Comparison of ENCODE assay signal across 33 mouse cellular contexts in genomic region chr2:96853797-96854196, GRCm38 (mm10).
"Had no signal": no experiment of that assay in that cellular context is flagged by ENCODE, and none has a peak within 500 bp of the region (broad histone marks: within the 10 kb centered on the region; RNA-seq: fewer than 3 reads in every experiment).

No protein-coding gene starts in this region.

- H3K27ac ChIP-seq: heart, embryonic 13.5 days; heart, embryonic 15.5 days; hindbrain, embryonic 10.5 days; hindbrain, embryonic 12.5 days; hindbrain, embryonic 13.5 days; hindbrain, embryonic 14.5 days; hindbrain, embryonic 15.5 days; hindbrain, postnatal 0 days; intestine, embryonic 15.5 days; kidney, embryonic 15.5 days; kidney, postnatal 0 days; layer of hippocampus, adult 2 months had no signal

- DNase-seq: heart, postnatal 10 days; heart, postnatal 14 days; heart, postnatal 36 days; heart, postnatal 4 days; kidney, adult 11 months; kidney, adult 18-20 months; kidney, adult 2 months; kidney, adult 8-10 months; kidney, adult 9 months; kidney, postnatal 10 days; kidney, postnatal 14 days; kidney, postnatal 25 days; kidney, postnatal 36 days; kidney, postnatal 4 days; layer of hippocampus, adult 9-11 months; layer of hippocampus, postnatal 36 days had no signal

- ATAC-seq: hindbrain, embryonic 16.5 days; hindbrain, postnatal 0 days; inflammation-experienced regulatory T-cells, adult 6 months; intestine, embryonic 15.5 days; intestine, embryonic 16.5 days; intestine, postnatal 0 days had no signal

- H3K4me3 ChIP-seq: heart, embryonic 12.5 days; heart, embryonic 13.5 days; heart, embryonic 15.5 days; hindbrain, embryonic 10.5 days; hindbrain, embryonic 12.5 days; hindbrain, embryonic 13.5 days; hindbrain, embryonic 15.5 days; intestine, embryonic 15.5 days; kidney, embryonic 15.5 days; layer of hippocampus, adult 2 months had no signal
